Mouse (Mus musculus) liver, embryonic 12.5 days (tissue): Measurements from ENCODE around the gene Prg3. TPM values are rescaled to one million over a fixed set of nuclear protein-coding genes. Genes with fewer than 3 reads are reported as not detected.

Source experiments
- polyA plus RNA-seq: library from polyadenylated mRNA; unstranded; fragments of >200 nt; fragmentation: Nextera tagmentation; extraction: Ambion mirVana; gene quantifications from 2 replicates; pipeline ENCODE4 v1.2.1, GENCODE M21; 2016

Prg3 gene
- polyA plus RNA-seq, 1 experiment from 2014 or later = 3.1 TPM

Other genes starting within 250 kb of the Prg3 start
- 3.8 and 3.9 TPM in 2 replicates for gene Gm19426, start 244.6 kb upstream of the Prg3 start, polyA plus RNA-seq
- 30.8 and 32.3 TPM in 2 replicates for gene Serping1, start 212.8 kb upstream of the Prg3 start, polyA plus RNA-seq
- gene Ube2l6, start 189.4 kb upstream of the Prg3 start, polyA plus RNA-seq = 293 and 321 TPM in 2 replicates
- 0.29 and 0.43 TPM in 2 replicates for gene Smtnl1, start 165.6 kb upstream of the Prg3 start, polyA plus RNA-seq
- gene Timm10, start 161.2 kb upstream of the Prg3 start, polyA plus RNA-seq = 50.9 and 54.3 TPM in 2 replicates
- 153 and 162 TPM in 2 replicates for gene Slc43a1, start 149.4 kb upstream of the Prg3 start, polyA plus RNA-seq
- gene Rtn4rl2, start 101.5 kb upstream of the Prg3 start, polyA plus RNA-seq = 0.29 and 0.31 TPM in 2 replicates
- gene Slc43a3, start 51.6 kb upstream of the Prg3 start, polyA plus RNA-seq = 127 and 128 TPM in 2 replicates
- 27.7 and 79.1 TPM in 2 replicates for gene Prg2, start 7.8 kb upstream of the Prg3 start, polyA plus RNA-seq
- 228 and 230 TPM in 2 replicates for gene Ssrp1, start 49.0 kb downstream of the Prg3 start, polyA plus RNA-seq
- gene P2rx3, start 49.2 kb downstream of the Prg3 start, polyA plus RNA-seq = 0.30 and 0.61 TPM in 2 replicates
- gene Tnks1bp1, start 59.8 kb downstream of the Prg3 start, polyA plus RNA-seq = 7.9 and 8.7 TPM in 2 replicates
- 5.1 and 5.3 TPM in 2 replicates for gene Aplnr, start 148.0 kb downstream of the Prg3 start, polyA plus RNA-seq
- gene Lrrc55, start 209.0 kb downstream of the Prg3 start, polyA plus RNA-seq = 0.05 and 0.11 TPM in 2 replicates